Mouse (Mus musculus) forebrain, embryonic 15.5 days (tissue): Measurements from ENCODE around the gene Cfdp1. TPM values are rescaled to one million over a fixed set of nuclear protein-coding genes. Genes with fewer than 3 reads are reported as not detected.

ENCODE experiments used
- ATAC-seq: fragments of 200-750 bp; cut with Nextera tagmentation; replicated peaks from 2 replicates; pipeline ENCODE4 v1.8.0; 2017; ENCODE audit warnings: mild to moderate bottlenecking, moderate TSS enrichment, moderate library complexity
- H3K27ac ChIP-seq: fragments of 300-500 bp; sonication (generic); replicated peaks from 2 replicates; pipeline ENCODE4 v1.5.1; 2015; ENCODE audit warnings: mild to moderate bottlenecking, inconsistent platforms
- H3K27me3 ChIP-seq: fragments of 300-500 bp; sonication (generic); 2 replicates; pipeline ENCODE4 v1.6.1; 2015; ENCODE audit warnings: inconsistent platforms
- H3K36me3 ChIP-seq: fragments of 300-500 bp; sonication (generic); 2 replicates; pipeline ENCODE4 v1.6.1; 2015; ENCODE audit warnings: mild to moderate bottlenecking, inconsistent platforms
- H3K4me1 ChIP-seq: fragments of 300-500 bp; sonication (generic); 2 replicates; pipeline ENCODE4 v1.6.1; 2015; ENCODE audit warnings: inconsistent platforms
- H3K4me2 ChIP-seq: fragments of 300-500 bp; sonication (generic); replicated peaks from 2 replicates; pipeline ENCODE4 v1.6.1; 2015; ENCODE audit warnings: mild to moderate bottlenecking, inconsistent platforms
- H3K4me3 ChIP-seq: fragments of 300-500 bp; sonication (generic); 2 replicates; pipeline ENCODE4 v1.5.1; 2015; ENCODE audit warnings: mild to moderate bottlenecking, inconsistent platforms
- H3K9ac ChIP-seq: fragments of 300-500 bp; sonication (generic); replicated peaks from 2 replicates; pipeline ENCODE4 v1.6.1; 2015; ENCODE audit warnings: mild to moderate bottlenecking, inconsistent platforms
- H3K9me3 ChIP-seq: fragments of 300-500 bp; sonication (generic); 2 replicates; pipeline ENCODE4 v1.6.1; 2016; ENCODE audit warnings: inconsistent platforms
- WGBS: fragments of 180-500 bp; shearing (Covaris S2); methylation state at CpG from one replicate; pipeline ENCODE4 v1.1.7; 2015; ENCODE audit warnings: mixed read lengths; 5-methylcytosine and 5-hydroxymethylcytosine counted together
- polyA plus RNA-seq: library from polyadenylated mRNA; unstranded; fragments of >200 nt; fragmentation: Nextera tagmentation; extraction: Ambion mirVana; gene quantifications from 2 replicates; pipeline ENCODE4 v1.2.1, GENCODE M21; 2015

Cfdp1 gene
- polyA plus RNA-seq, 1 experiment from 2014 or later, result 173 TPM

DNA sequence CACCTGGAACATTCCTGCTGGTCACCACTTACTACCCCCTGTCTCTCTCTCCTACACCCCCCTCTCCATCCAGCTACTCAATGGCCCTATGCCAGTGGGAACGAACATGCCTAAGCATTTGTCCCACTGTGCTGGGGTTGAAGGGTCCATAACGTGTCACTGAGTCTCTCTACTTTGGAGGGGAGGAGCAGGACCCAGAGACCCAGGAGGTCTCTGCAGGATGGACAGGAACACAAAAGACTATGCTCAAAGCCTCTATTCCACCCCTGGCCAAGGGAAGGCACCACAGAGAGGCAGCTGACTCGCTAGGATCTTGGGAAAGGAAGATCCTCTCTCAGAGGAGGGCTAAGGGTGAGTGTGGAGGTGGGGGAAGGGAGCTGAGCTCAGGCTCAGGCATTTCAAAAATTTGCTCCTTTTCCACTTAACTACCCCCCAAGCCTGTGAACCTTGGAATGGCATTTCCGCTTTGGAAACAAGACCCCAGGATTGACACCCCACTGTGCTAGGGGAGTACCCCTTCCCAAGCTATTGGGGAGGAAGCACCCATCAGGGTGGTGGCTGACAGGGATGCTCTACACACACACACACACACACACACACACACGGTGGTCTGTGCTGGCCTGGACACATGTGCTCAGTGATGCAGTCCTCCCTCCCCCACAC is 120.4 kb downstream of the Cfdp1 start:
- 13% methylated on average over 5 of the region's 5 CpGs for WGBS
- no peak overlapping the region for H3K4me2 ChIP-seq
- H3K4me3 ChIP-seq, result no peak overlapping the region
- H3K9ac ChIP-seq, result no peak overlapping the region
- H3K9me3 ChIP-seq, result no peaks in the 10 kb centered on the region
- H3K36me3 ChIP-seq, result no peaks in the 10 kb centered on the region
- no peaks in the 10 kb centered on the region for H3K27me3 ChIP-seq
- H3K27ac ChIP-seq, result no peak overlapping the region
- H3K4me1 ChIP-seq, result peaks cover 87% of the 10 kb centered on the region
- no peak for ATAC-seq

GRCm38 (mm10) chr8:111732406-111733085 is 121.5 kb downstream of the Cfdp1 start:
- peak overlapping the region; percentile 74 for H3K27ac ChIP-seq
- H3K9me3 ChIP-seq, result no peaks in the 10 kb centered on the region
- peak overlapping the region; percentile 61 for H3K4me3 ChIP-seq
- peak overlapping the region; percentile 72 for H3K4me2 ChIP-seq
- no peaks in the 10 kb centered on the region for H3K27me3 ChIP-seq
- no peak for ATAC-seq
- no peaks in the 10 kb centered on the region for H3K36me3 ChIP-seq
- H3K9ac ChIP-seq, result peak overlapping the region; percentile 67
- peaks cover 85% of the 10 kb centered on the region for H3K4me1 ChIP-seq
- WGBS, result 29% methylated on average over 10 of the region's 10 CpGs

DNA sequence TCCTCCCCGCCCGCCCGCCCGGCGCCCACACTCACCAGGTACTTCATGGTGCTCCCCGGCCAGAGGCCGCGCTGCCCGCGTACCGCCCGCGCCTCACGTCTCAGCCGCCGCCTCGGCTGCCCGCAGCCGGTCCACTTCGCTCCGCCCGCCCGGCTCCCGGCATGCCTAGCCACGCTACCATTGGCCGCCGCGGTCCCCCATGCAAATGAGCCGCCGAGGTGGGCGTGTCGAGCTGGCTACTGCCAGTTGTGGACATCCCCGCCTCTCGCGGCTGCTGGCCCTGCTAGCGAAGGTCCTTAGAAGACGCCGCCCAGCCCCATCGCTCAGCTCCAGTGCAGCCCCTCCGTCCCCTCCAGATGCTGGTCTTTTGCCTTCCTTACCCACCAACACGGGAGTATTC is 122.1 kb downstream of the Cfdp1 start:
- peak; percentile 95 for ATAC-seq
- Histone ChIP-seq H3K27me3 (no peaks in the 10 kb centered on the region), H3K4me2 (peak overlapping the region; percentile 72), H3K9me3 (no peaks in the 10 kb centered on the region), H3K4me3 (peak overlapping the region; percentile 61), H3K9ac (peak overlapping the region; percentile 67), H3K36me3 (no peaks in the 10 kb centered on the region), H3K4me1 (peaks cover 84% of the 10 kb centered on the region), H3K27ac (peak overlapping the region; percentile 74)
- WGBS, result 0% methylated on average over 35 of the region's 41 CpGs

DNA sequence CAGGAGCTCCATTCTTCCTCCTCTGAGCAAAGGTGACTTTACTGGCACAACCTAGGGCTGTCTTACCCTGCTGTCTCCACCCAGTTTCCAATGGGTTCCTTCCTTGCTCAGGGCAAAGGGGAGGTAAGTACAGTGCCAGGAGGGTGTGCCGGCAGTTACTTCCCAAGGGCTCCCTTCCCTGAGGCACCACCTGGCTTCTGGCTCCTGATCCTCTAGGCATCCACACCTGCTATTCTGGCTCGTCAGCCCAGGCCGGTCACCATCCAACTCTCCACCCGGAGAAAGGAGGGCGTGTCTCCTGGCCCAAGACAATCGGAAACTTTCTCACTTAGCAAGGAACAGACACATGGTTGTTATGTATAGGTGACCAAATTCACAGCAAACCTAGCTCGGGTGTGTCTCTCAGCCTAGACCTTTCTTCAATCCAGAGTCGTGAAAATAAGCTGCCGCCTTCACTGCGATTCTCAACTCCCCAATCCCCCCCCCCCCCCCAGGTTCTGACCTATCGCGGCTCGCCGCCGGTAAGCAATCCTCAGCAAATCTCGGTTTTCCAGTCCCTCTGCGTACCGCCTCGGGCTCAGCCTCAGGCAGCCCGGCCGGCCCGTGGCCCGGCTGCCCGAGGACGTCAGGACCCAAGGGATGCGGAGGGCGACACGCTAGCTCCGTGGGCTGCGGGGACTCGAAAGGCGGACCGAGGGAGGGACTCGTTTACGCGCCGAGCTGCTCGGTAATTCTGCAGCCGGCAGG is 122.7 kb downstream of the Cfdp1 start:
- peak overlapping the region; percentile 66 for H3K27ac ChIP-seq
- H3K9me3 ChIP-seq, result no peaks in the 10 kb centered on the region
- H3K9ac ChIP-seq, result peak overlapping the region; percentile 67
- H3K4me1 ChIP-seq, result peaks cover 84% of the 10 kb centered on the region
- H3K27me3 ChIP-seq, result no peaks in the 10 kb centered on the region
- ATAC-seq, result peak; percentile 51
- no peaks in the 10 kb centered on the region for H3K36me3 ChIP-seq
- H3K4me2 ChIP-seq, result peak overlapping the region; percentile 72
- peak overlapping the region; percentile 61 for H3K4me3 ChIP-seq
- WGBS, result under 1% methylated on average over 38 of the region's 39 CpGs

DNA sequence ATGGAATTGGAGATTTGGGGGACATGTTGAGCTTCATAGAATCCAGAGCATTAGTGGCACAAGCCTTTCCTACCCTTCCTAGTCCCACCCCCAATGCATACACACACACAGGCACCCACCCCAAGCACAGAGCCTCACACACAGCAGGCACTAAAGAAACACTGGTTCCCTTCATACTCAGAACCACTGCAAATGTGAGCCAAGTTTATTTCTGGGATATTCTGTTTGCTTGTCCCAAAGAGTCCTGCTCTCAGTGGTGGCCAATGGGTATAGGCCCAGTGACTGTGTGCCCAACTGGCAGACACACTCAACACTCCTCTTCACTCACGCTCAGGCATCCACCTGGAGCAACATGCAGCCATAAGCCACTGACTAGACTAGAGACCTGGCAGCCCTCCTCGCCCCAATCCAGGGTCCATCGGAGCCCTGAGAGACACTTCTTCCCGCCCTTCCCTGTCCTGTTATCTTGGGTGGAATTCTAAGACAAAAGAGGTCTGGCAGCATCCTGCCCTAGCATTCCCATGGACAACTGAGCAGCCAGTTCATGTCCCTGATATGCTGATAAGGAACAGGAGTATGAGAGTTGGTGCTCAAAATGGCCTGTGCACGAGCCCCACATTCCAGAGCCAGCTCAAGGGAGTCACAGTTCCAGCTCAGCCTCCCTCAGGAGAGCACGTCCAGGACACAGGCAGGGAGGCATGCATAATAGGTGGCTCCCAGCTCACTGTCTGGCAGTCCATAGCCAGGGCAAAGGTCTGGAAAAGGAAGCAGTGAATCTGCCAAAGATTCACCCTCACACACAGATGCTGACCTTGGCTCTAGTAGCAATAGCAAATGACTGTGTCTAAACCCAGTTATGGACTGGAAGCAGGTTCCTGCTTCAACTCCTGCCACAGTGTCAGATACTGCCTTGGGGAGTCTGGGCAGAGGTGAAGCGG is 124.6 kb downstream of the Cfdp1 start:
- Histone ChIP-seq H3K27me3 (no peaks in the 10 kb centered on the region), H3K36me3 (no peaks in the 10 kb centered on the region), H3K4me3 (no peak overlapping the region), H3K9me3 (no peaks in the 10 kb centered on the region), H3K4me1 (peaks cover 67% of the 10 kb centered on the region), H3K4me2 (no peak overlapping the region), H3K27ac (no peak overlapping the region), H3K9ac (no peak overlapping the region)
- no peak for ATAC-seq
- WGBS, result 73% methylated on average over 7 of the region's 7 CpGs

DNA sequence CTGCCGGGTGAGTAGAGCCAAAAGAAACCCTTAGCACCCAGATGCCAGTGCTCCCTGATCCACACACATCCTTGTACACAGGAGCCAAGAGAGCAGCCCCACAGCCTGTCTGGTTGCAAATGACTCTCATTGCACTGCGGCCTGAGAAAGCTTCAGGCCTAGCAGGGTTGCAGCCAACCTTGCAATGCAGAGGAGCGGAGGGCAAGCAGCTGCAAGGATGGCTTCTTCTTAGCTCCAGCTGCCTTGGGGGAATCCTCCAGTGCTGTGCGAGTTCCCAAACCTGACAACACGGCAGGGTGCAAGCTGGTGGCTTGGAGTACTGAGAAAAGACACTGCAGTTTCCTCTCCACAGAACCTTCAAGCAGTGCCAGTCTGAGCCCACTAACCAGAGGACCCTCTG is 125.6 kb downstream of the Cfdp1 start:
- Histone ChIP-seq H3K4me1 (peaks cover 57% of the 10 kb centered on the region), H3K36me3 (no peaks in the 10 kb centered on the region), H3K9ac (no peak overlapping the region), H3K4me2 (no peak overlapping the region), H3K4me3 (no peak overlapping the region), H3K27ac (0 out of 2 replicates have a peak overlapping the region, but pooled peaks have one; percentile 5), H3K27me3 (no peaks in the 10 kb centered on the region), H3K9me3 (no peaks in the 10 kb centered on the region)
- ATAC-seq, result no peak
- 74% methylated on average over 5 of the region's 5 CpGs for WGBS

GRCm38 (mm10) chr8:111727553-111727952 is 126.5 kb downstream of the Cfdp1 start:
- Histone ChIP-seq H3K4me1 (peaks cover 48% of the 10 kb centered on the region), H3K27ac (no peak overlapping the region)

DNA sequence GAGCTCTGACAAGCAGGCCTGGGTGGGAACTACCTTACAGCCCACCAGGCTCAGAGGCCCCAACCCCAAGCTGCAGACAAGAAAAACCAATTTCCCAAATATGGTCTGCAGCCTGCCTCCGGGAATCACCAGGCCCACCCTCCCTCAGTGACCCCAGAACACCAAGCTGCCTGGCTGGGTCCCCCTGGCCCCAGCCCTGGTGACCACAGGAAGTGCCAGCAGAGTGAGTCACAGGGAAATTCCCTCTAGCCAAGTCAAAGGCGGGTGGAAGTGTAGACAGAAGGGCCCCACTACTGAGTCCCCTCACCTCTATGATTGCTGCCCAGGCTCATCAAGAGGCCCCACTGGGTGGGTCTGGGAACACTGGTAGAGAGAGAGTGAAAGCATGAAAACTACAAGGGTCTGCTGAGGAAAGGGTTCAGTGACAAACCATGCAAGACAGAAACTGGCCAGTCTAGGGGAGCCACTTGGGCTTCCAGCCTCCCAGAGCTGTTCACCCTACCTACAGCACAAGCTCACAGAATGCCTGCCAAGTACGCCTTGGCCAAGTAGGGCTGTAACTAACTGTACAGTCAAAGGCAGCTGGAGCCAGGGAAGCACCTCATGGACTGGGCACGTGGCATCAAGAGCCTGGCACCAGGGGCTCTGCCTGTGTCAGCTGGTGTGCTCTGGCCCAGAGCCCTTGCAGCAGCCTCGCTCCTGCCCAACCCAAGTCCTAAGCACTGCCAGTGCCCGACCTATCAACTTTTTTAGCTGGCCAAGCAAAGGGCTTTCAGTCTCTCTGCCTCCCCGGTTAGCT is 127.8 kb downstream of the Cfdp1 start:
- 71% methylated on average over 7 of the region's 7 CpGs for WGBS
- Histone ChIP-seq H3K27ac (0 out of 2 replicates have a peak overlapping the region, but pooled peaks have one; percentile 5), H3K36me3 (no peaks in the 10 kb centered on the region)

More at GRCm38 (mm10) chr8:111727553-111727952, 126.5 kb downstream of the Cfdp1 start:
- Histone ChIP-seq H3K4me2 (no peak overlapping the region), H3K4me3 (no peak overlapping the region), H3K36me3 (no peaks in the 10 kb centered on the region), H3K27me3 (no peaks in the 10 kb centered on the region), H3K9me3 (no peaks in the 10 kb centered on the region), H3K9ac (no peak overlapping the region)
- WGBS, result 84% methylated on average over 4 of the region's 4 CpGs
- ATAC-seq, result no peak

GRCm38 (mm10) chr8:111725341-111725740 is 128.8 kb downstream of the Cfdp1 start:
- Histone ChIP-seq H3K36me3 (peaks cover 4% of the 10 kb centered on the region; the same call in 1 of the 2 replicates), H3K27ac (no peak overlapping the region), H3K4me3 (no peak overlapping the region), H3K9ac (no peak overlapping the region), H3K9me3 (no peaks in the 10 kb centered on the region), H3K4me2 (no peak overlapping the region), H3K4me1 (peaks cover 30% of the 10 kb centered on the region), H3K27me3 (no peaks in the 10 kb centered on the region)
- WGBS, result 93% methylated on average over 6 of the region's 6 CpGs
- ATAC-seq, result no peak

More for the DNA sequence above, 127.8 kb downstream of the Cfdp1 start:
- Histone ChIP-seq H3K4me1 (peaks cover 40% of the 10 kb centered on the region), H3K9ac (no peak overlapping the region), H3K9me3 (no peaks in the 10 kb centered on the region), H3K4me3 (no peak overlapping the region), H3K4me2 (no peak overlapping the region), H3K27me3 (no peaks in the 10 kb centered on the region)
- ATAC-seq, result peak; percentile 62

DNA sequence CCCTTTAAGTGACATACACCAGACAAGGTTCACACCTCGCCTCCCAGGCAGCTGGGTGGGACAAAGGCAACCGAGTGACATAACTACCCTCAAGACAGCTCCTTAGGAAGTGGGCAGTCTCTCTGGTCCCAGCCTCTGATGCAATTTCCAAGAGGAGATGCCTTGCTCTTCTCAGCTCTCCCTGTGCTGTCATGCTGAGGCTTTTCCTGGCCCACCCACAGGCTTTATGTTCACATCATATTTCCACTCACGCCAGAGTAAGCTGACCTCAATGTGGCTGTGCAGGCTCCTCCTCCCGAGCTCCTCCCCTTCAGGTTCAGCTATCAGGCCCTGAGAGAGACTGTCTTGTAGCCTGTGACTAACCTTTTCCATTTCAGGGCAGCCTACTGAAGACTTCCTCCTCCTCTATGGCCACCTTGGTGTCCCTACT is 134.0 kb downstream of the Cfdp1 start:
- Histone ChIP-seq H3K27ac (no peak overlapping the region), H3K36me3 (peaks cover 14% of the 10 kb centered on the region), H3K9ac (no peak overlapping the region), H3K9me3 (no peaks in the 10 kb centered on the region), H3K4me3 (no peak overlapping the region), H3K4me1 (peaks cover 35% of the 10 kb centered on the region), H3K4me2 (no peak overlapping the region), H3K27me3 (no peaks in the 10 kb centered on the region)
- ATAC-seq, result no peak
- WGBS, result 76% methylated on average over 4 of the region's 4 CpGs

- H3K27ac ChIP-seq, result peak overlapping the region; percentile 95
- ATAC-seq, result no peak
Observed at GRCm38 (mm10) chr8:111718937-111719336, 135.2 kb downstream of the Cfdp1 start.

More at GRCm38 (mm10) chr8:111718937-111719336, 135.2 kb downstream of the Cfdp1 start:
- Histone ChIP-seq H3K4me1 (peaks cover 35% of the 10 kb centered on the region), H3K27me3 (no peaks in the 10 kb centered on the region), H3K9ac (no peak overlapping the region), H3K4me2 (no peak overlapping the region), H3K36me3 (peaks cover 26% of the 10 kb centered on the region), H3K4me3 (no peak overlapping the region), H3K9me3 (no peaks in the 10 kb centered on the region)
- 55% methylated on average over 5 of the region's 5 CpGs for WGBS
